Mouse (Mus musculus): ENCODE measurements around the gene Olfr51.
"Not testable (repeated sequence)": the region's sequence is repeated elsewhere in the genome, so short reads cannot be mapped to it uniquely, and the experiment has no call there.

The Olfr51 gene

DNA sequence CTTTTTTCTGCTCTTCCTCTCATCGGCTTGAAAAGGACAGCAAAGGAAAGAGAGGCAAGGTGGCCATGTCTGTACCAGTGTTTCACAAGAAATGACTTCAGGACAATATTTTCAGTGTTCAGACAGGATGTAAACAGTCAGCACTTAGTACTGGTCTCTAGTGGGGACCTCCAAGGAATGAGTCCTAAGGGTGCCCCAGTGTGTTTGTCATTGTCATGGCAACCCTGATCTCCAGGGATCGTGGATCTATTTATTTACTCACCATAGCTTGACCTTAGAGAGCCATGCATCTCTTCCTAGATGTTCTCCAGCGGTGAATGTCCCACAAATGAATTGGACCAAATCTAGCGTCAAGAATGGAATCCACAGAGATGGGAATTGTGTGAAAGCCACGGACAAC is at the start of gene Olfr51:
TSS of gene Olfr51 (plus strand) at position 301 of the 400 bp plus-strand sequence.
- in situ Hi-C loops (cut with MboI; ENCODE audit: low pct_unique_long_range_greater_than_20kb in 1 of 2, low sequenced_read_pairs in 2 of 2, unreplicated experiment in 1 of 2): no loop called here

DNA sequence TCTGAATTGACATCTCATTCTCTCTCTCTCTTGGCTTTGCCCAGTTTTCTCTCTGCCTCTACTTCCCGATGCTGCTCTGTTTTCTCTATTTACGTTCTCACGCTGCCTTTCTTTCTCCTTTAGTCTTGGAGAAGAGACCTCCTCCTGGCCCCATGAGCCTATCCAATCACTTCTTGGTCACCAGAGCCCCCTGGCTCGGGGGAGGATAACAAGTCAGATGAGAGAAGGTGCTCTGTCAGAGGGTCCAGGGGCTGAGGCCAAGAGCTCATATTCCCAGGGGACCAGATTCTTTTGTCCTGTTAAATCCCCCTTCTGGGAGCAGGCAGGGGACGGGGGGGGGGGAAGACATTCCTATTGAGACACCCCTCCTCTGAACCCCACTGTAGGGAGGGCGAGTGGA is 49.7 kb upstream of the Olfr51 start, which contains the start of gene Prop1:
TSS of gene Prop1 (minus strand) at position 101 of the 400 bp plus-strand sequence.
- in situ Hi-C loops (cut with MboI; ENCODE audit: low pct_unique_long_range_greater_than_20kb in 1 of 2, low sequenced_read_pairs in 2 of 2, unreplicated experiment in 1 of 2): no loop called here

DNA sequence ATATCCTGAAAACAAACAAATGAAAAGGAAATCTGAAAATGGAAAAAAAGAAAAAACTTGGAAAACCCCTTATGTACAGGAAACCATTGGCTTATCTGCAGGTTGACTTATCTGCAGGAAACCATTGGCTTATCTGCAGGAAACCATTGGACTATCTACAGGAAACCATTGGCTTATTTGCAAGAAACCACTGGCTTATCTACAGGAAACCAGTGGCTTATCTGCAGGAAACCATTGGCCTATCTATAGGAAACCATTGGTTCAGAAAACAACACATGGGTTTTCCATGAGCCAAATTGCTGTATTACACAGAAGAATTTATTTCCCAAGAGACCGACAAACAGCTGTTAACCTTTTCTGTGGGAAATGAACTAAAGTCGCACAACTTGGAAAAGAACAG is 38.5 kb upstream of the Olfr51 start:
- in situ Hi-C loops (cut with MboI; ENCODE audit: low pct_unique_long_range_greater_than_20kb in 1 of 2, low sequenced_read_pairs in 2 of 2, unreplicated experiment in 1 of 2): no loop called here

DNA sequence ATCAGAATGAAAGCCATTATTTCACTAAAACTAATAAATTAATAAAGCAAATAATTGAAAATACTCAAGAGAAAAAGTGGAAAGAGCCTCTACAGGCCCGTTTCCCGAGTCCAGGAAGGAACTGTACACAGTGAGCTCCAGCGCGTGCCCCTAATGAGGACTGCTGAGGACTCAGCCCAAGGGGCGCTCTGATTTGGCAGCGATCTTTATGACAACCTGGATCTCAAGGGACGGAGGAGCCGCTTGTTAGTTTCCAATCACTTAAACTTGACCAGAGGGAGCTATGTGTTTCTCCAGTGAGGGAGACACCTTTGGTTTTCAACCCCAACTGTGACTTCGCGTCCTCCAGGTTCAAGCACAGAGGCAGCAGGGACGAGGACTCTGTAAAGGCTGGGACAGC is 37.2 kb upstream of the Olfr51 start, which contains the start of gene Olfr1378:
TSS of gene Olfr1378 (plus strand) at position 301 of the 400 bp plus-strand sequence.
- in situ Hi-C loops (cut with MboI; ENCODE audit: low pct_unique_long_range_greater_than_20kb in 1 of 2, low sequenced_read_pairs in 2 of 2, unreplicated experiment in 1 of 2): no loop called here

DNA sequence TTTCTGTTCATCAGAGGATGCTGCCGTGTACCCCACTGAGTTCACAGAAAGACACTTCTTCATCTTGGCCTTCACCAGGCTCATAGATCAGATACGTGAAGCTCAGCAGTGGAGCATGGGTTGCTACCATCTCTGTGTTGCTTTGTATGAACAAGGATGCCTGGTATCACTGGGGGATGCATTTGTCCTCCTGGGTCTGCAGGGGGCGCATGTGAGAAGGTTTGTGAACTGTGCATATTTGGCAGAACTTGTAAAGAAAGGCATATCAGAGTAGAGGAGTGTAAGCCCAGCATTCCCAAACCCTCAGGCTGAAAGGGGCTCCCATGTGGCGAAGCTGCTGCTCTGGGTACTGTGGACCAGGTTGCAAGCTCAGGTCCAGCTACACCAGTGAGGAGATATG is 26.2 kb upstream of the Olfr51 start:
- in situ Hi-C loops (cut with MboI; ENCODE audit: low pct_unique_long_range_greater_than_20kb in 1 of 2, low sequenced_read_pairs in 2 of 2, unreplicated experiment in 1 of 2): no loop called here

DNA sequence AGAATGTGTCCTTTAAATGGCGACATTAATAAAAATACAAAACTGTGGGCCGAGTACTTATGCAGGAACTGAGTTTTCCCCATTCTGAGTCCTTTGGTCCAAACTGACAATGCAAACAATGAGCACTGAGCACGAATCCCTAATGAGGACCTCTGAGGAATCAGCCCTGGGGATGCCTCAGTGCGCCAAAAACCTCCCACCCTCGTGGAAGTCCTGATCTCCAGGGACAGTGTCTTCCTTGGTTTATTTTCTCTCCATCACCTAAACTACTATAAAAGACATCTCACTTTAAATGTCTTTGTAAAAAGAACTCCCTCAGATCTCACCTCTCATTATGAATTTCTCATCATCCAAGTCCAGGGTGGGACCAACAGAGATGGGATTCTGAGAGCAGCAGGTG is 21.7 kb upstream of the Olfr51 start, which contains the start of gene Olfr1377:
TSS of gene Olfr1377 (plus strand) at position 301 of the 400 bp plus-strand sequence.
- in situ Hi-C loops (cut with MboI; ENCODE audit: low pct_unique_long_range_greater_than_20kb in 1 of 2, low sequenced_read_pairs in 2 of 2, unreplicated experiment in 1 of 2): no loop called here

DNA sequence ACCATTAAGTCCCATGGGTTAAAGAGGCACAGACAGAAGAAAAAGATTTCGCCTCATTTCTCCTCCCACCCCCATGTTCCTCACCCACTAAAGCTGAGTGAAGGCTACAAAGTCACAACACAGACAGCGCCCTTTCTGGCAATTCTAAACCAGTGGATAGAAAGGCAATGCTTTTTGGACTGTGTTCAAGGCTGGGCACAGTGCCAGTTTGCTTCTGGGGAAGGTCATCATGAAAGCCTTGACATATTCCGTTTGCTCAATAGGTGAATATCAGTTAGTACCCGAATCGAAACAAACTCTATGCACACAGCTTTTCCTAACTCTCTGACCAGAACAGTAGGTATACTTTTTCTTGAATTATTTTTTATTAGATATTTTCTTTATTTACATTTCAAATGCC is 8.4 kb downstream of the Olfr51 start:
- in situ Hi-C loops (cut with MboI; ENCODE audit: low pct_unique_long_range_greater_than_20kb in 1 of 2, low sequenced_read_pairs in 2 of 2, unreplicated experiment in 1 of 2): no loop called here

DNA sequence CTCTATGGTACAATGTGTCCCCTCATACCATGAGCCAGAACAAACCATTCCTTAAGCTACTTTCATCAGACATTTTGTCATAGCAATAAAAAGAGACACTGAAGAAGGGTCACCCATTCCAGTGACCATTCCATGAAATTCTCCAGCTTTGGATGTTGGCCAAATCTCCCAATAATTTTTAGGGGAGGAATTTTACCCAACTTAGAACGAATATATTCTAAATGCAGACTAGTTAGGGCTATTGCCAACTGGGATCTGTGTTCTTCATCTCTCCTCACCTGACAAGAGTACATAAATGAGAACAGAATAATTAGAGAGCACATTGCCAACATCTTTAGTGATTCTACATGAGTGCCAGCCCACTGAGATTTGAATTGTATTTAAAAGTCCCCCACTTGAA is 10.5 kb downstream of the Olfr51 start, which contains the start of gene Olfr54:
TSS of gene Olfr54 (plus strand) at position 301 of the 400 bp plus-strand sequence.
- in situ Hi-C loops (cut with MboI; ENCODE audit: low pct_unique_long_range_greater_than_20kb in 1 of 2, low sequenced_read_pairs in 2 of 2, unreplicated experiment in 1 of 2): no loop called here

DNA sequence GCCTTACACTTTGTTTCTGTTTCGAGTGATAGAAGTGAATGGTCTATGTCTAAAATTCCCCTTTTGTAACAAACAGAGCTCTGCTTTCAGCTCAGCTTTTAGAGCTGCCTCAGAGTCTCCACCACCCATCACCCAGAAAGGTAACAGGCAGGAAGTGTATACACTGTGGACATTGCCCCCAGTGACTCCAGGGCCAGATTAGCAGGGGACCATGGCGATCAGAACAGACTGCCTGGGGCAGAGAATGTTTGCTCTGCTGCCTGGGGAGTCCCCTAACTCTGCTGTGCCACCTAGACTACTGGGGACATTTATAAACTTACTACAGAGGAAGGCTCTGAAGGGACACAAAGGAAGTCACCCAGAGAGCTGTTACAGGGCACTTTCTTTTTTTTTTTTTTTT is 12.9 kb downstream of the Olfr51 start:
- in situ Hi-C loops (cut with MboI; ENCODE audit: low pct_unique_long_range_greater_than_20kb in 1 of 2, low sequenced_read_pairs in 2 of 2, unreplicated experiment in 1 of 2): no loop called here

DNA sequence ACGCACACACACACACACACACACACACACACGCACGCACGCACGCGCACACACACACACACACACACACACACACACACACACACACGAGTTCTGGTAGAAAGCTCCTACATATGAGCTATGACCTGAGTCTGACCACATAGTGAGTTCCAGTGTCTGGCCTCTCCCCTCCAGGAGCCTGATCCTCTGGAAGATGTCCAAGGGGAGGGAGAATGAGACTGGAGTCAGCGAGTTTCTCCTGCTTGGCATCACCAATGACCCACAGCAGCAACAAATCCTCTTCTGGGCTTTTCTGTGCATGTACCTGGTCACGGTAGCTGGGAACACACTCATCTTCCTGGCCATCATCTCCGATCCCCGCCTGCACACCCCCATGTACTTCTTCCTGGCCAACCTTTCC is 23.4 kb downstream of the Olfr51 start:
- in situ Hi-C loops (cut with MboI; ENCODE audit: low pct_unique_long_range_greater_than_20kb in 1 of 2, low sequenced_read_pairs in 2 of 2, unreplicated experiment in 1 of 2): not testable (repeated sequence)

DNA sequence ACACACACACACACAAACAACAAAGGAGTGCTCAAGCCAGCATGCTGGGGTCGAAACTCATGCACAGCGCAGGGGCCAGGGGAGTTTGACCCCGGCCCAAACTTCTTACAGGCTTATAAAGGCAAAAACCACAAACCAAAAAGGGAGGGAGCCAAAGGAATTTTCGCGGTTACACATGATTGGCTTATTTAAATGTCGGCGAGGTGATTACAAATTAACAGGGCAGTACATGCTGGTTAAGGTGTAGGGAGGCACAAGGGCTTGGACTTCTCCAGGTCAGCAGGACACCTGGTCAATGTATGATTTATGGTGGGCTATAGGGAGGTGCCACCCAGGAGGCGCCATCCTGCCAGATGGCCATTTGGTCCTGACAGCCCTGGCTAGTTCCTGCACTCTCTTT is 26.0 kb downstream of the Olfr51 start:
- in situ Hi-C loops (cut with MboI; ENCODE audit: low pct_unique_long_range_greater_than_20kb in 1 of 2, low sequenced_read_pairs in 2 of 2, unreplicated experiment in 1 of 2): not testable (repeated sequence)

DNA sequence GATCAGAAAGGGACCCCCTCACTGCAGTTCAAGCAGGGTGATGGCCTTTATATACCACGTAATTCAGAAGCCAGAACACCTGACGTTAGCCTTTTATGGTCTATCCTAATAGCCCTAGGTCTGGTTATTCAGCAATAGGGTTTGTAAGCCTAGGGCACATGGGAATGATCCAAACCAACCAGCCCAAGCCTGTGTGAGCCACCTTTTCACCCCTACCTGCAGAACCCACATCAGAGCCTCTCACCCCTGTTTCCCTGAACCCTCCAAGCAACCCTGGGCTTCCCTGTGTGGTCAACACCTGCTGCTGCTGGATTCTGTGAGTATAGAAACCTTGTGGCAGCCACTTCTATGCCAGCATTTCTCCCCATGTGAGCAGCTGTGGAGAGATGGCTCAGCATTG is 26.8 kb downstream of the Olfr51 start:
- in situ Hi-C loops (cut with MboI; ENCODE audit: low pct_unique_long_range_greater_than_20kb in 1 of 2, low sequenced_read_pairs in 2 of 2, unreplicated experiment in 1 of 2): no loop called here

DNA sequence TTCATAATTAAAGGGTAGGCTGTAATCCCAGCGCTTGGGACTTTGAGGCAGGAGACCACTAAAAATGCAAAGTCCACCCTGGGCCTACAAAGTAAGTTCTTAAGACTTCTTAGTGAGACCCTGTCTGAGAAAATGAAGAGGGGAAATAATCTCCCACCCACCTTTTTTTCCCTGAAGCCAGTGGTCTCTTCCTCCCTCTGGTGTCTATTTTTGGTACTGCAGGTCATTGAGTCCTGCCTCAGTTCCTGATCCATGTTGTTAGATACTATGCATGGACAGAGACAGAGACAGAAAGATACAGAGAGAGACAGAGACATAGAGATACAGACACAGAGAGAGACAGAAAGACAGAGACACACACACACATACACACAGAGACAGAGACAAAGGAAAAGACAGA is 29.5 kb downstream of the Olfr51 start:
- in situ Hi-C loops (cut with MboI; ENCODE audit: low pct_unique_long_range_greater_than_20kb in 1 of 2, low sequenced_read_pairs in 2 of 2, unreplicated experiment in 1 of 2): no loop called here

DNA sequence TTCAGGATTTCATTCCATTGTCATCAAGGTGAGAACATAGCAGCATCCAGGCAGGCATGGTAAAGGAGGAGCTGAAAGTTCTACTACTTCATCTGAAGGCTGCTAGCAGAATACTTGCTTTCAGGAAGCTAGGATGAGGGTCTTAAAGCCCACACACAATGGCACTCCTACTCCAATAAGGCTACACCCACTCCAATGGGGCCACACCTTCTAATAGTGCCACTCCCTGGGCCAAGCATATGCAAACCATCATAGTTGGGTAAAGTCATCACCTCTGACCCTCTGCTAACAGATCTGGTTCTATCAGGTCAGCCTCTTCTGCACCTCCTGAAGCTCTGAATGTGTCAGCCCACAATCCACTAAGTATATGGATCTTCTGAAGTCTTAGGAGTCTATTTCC is 30.7 kb downstream of the Olfr51 start:
- in situ Hi-C loops (cut with MboI; ENCODE audit: low pct_unique_long_range_greater_than_20kb in 1 of 2, low sequenced_read_pairs in 2 of 2, unreplicated experiment in 1 of 2): not testable (repeated sequence)

DNA sequence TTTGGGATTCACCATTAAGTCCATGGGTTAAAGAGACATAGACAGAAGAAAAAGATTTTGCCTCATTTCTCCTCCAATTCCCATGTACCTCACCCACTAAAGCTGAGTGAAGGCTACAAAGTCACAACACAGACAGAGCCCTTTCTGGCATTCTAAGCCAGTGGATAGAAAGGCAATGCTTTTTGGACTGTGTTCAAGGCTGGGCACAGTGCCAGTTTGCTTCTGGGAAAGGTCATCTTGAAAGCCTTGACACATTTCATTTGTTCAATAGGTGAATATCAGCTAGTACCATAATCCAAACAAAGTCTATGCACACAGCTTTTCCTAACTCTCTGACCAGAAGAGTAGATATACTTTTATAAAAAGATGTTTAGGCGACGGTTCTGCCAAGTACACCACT is 32.6 kb downstream of the Olfr51 start:
- in situ Hi-C loops (cut with MboI; ENCODE audit: low pct_unique_long_range_greater_than_20kb in 1 of 2, low sequenced_read_pairs in 2 of 2, unreplicated experiment in 1 of 2): no loop called here

DNA sequence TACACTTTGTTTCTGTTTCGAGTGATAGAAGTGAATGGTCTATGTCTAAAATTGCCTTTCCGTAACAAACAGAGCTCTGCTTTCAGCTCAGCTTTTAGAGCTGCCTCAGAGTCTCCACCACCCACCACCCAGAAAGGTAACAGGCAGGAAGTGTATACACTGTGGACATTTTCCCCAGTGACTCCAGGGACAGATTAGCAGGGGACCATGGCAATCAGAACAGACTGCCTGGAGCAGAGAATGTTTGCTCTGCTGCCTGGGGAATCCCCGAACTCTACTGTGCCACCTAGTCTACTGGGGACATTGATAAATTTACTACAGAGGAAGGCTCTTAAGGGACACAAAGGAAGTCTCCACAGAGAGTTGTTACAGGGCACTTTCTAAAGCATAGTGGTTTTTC is 41.4 kb downstream of the Olfr51 start:
- in situ Hi-C loops (cut with MboI; ENCODE audit: low pct_unique_long_range_greater_than_20kb in 1 of 2, low sequenced_read_pairs in 2 of 2, unreplicated experiment in 1 of 2): not testable (repeated sequence)

DNA sequence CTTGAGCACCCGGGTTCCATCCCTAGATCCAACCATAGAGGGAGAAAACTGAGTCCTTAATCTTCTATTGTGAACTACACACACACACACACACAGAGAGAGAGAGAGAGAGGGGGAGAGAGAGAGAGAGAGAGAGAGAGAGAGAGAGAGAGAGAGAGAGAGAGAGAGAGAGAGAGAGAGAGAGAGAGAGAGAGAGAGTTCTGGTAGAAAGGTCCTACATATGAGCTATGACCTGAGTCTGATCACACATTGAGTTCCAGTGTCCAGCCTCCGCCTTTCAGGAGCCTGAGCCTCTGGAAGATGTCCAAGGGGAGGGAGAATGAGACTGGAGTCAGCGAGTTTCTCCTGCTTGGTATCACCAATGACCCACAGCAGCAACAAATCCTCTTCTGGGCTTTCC is 44.4 kb downstream of the Olfr51 start, which contains the start of gene Olfr1375:
TSS of gene Olfr1375 (plus strand) at position 301 of the 400 bp plus-strand sequence.
- in situ Hi-C loops (cut with MboI; ENCODE audit: low pct_unique_long_range_greater_than_20kb in 1 of 2, low sequenced_read_pairs in 2 of 2, unreplicated experiment in 1 of 2): not testable (repeated sequence)

DNA sequence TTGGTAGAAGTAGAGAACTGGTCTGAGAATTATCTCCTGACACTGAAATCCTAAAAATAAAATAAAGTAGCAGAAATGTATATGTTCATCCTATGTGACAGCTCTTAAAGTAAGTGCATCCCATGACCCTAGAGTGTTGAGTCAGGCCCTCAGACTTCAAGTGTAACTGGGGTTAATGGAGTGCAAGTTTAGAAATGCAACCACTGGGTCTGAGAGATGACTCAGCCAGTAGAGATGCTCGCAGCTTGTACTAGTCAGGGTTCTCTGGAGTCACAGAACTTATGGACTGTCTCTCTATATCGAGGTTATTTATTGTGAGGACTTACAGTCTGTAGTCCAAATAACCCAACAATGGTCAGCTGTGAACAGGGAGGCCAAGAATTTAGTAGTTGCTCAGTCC is 48.3 kb downstream of the Olfr51 start:
- in situ Hi-C loops (cut with MboI; ENCODE audit: low pct_unique_long_range_greater_than_20kb in 1 of 2, low sequenced_read_pairs in 2 of 2, unreplicated experiment in 1 of 2): loop anchor here (5.0 to 10.0 kb wide), 2 partner anchors 107 to 109 kb away; partner anchors contain the start of gene 4933414I15Rik (in 2 of the 2)

DNA sequence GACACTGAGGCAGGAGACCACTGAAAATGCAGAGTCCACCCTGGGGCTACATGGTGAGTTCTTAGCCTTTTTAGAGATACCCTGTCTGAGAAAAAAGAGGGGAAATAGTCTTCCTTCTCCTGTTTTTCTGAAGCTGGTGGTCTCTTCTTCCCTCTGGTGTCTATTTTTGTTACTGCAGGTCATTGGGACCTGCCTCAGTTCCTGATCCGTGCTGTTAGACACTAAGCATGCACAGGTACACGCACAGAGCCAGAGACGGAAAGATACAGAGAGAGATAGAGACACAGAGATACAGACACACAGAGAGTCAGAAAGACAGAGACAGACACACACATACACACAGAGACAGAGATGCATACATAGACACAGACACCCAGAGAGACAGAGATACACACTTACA is 49.8 kb downstream of the Olfr51 start:
- in situ Hi-C loops (cut with MboI; ENCODE audit: low pct_unique_long_range_greater_than_20kb in 1 of 2, low sequenced_read_pairs in 2 of 2, unreplicated experiment in 1 of 2): loop anchor here (5.0 to 10.0 kb wide), 2 partner anchors 108 to 111 kb away; partner anchors contain the start of gene 4933414I15Rik (in 2 of the 2)

DNA sequence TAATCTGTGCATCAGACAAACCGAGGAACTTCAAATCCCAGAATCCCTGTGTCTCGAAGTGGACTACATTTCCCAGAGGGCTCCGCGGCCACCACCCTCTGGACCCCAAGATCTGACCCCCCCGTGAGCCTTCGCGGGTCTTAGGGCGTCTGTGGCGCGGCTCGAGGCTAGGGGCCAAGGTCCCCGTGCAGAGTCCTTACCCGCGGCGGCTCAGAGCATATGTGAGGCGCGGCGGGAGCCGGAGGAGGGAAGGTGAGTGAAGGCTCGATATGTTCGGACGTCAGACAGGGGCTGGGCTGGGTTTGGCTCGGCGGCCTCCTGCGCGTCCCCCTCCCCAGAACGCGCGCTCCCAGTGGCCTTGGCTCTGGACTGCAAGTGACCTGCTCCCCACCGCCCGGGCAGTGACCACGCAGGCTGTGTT is 55.8 kb downstream of the Olfr51 start, which contains the start of gene Zfp354a:
TSS of gene Zfp354a (plus strand) at position 107 of the 421 bp plus-strand sequence.
- in situ Hi-C loops (cut with MboI; ENCODE audit: low pct_unique_long_range_greater_than_20kb in 1 of 2, low sequenced_read_pairs in 2 of 2, unreplicated experiment in 1 of 2): loop anchor here in 1 of 2 experiments (10.0 kb wide), 1 partner anchor 114 kb away; the partner anchor contains the start of gene 4933414I15Rik
